Mouse (Mus musculus) cerebellum, adult 2 months (tissue): ENCODE results near the gene Mndal. TPM values are rescaled to one million over a fixed set of nuclear protein-coding genes. Genes with fewer than 3 reads are reported as not detected.
"Not testable (repeated sequence)": the region's sequence is repeated elsewhere in the genome, so short reads cannot be mapped to it uniquely, and the experiment has no call there.

ENCODE experiments used
- DNase-seq, 2 experiments: peaks; one replicate each; pipeline ENCODE4 v3.0.0; 2021
- H3K27ac ChIP-seq: fragments of 200-500 bp; 2 replicates; pipeline ENCODE4 v1.5.1; 2012; ENCODE audit warnings: low read length, control low read depth, inconsistent platforms; ENCODE audit not compliant: insufficient read depth
- H3K27me3 ChIP-seq: fragments of 200-500 bp; 2 replicates; pipeline ENCODE4 v1.6.1; 2012; ENCODE audit warnings: inconsistent platforms, mild to moderate bottlenecking, low read length, moderate library complexity; ENCODE audit not compliant: control insufficient read depth, insufficient read depth
- H3K4me1 ChIP-seq: fragments of 200-500 bp; 2 replicates; pipeline ENCODE4 v1.6.1; 2011; ENCODE audit warnings: low read length; ENCODE audit not compliant: control insufficient read depth, insufficient read depth
- H3K4me3 ChIP-seq: fragments of 200-500 bp; replicated peaks from 2 replicates; pipeline ENCODE3; 2011; ENCODE audit warnings: mild to moderate bottlenecking, low read depth, low read length, control low read depth; ENCODE audit not compliant: insufficient read depth
- CTCF ChIP-seq: fragments of 200-500 bp; IDR thresholded peaks from 2 replicates; pipeline ENCODE4 v1.5.1; 2011; ENCODE audit warnings: low read depth, mild to moderate bottlenecking, control low read depth, low read length, moderate library complexity, borderline replicate concordance; ENCODE audit not compliant: insufficient read depth
- POLR2A ChIP-seq: fragments of 200-500 bp; IDR thresholded peaks from 2 replicates; pipeline ENCODE4 v1.6.1; 2011; ENCODE audit warnings: low read length, control low read depth, borderline replicate concordance; ENCODE audit not compliant: insufficient read depth
- WGBS: fragments of 180-500 bp; shearing (Covaris S2); methylation state at CpG from one replicate; pipeline ENCODE4 v1.1.7; 2018; 5-methylcytosine and 5-hydroxymethylcytosine counted together
- polyA plus RNA-seq: library from polyadenylated mRNA; depleted of rRNA; stranded (reverse); fragments of >200 nt; gene quantifications from 2 replicates; pipeline ENCODE4 v1.2.3, GENCODE M21; 2012

Gene Mndal
- polyA plus RNA-seq, 1 experiment = 3.5 TPM

DNA sequence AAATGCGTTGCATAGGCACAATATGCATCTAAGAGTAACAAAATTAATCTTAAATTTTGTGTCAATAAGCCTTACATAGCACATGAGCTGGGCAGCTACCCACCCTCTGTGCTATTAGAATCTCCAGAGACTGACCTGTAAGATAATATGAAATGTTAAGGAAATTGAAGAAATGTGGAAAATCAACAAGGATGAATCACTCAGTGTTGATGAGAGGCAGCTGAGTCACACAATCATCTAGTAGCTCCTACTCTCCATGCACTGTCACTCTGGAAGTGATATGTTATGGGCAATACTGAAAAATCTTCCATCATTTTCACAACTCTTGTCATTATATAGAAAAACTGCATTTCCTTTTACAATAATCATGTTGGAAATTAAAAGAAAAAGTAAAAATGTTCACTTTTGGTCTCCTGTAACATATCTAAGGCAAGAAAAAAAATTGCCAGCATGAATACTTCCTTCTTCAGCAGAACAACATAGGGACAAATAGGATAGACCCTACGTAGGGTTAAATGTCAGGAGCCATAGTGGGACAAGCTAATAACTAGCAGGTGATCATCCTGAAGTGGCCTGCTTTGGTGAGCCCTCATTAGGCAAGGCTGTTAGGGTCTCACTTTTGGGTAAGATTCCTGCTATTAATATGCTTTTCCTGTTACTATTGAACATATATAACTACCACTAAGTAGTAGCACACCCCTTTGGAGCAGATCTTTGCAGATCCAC lies 12.9 kb upstream of the Mndal start:
- Histone ChIP-seq H3K27ac (no peak overlapping the region), H3K4me3 (no peak overlapping the region), H3K27me3 (no peaks in the 10 kb centered on the region), H3K4me1 (no peaks in the 10 kb centered on the region)
- no peak for TF ChIP-seq CTCF
- no peak for TF ChIP-seq POLR2A
- no peak for DNase-seq
- WGBS = 89% methylated on average over 2 of the region's 2 CpGs

DNA sequence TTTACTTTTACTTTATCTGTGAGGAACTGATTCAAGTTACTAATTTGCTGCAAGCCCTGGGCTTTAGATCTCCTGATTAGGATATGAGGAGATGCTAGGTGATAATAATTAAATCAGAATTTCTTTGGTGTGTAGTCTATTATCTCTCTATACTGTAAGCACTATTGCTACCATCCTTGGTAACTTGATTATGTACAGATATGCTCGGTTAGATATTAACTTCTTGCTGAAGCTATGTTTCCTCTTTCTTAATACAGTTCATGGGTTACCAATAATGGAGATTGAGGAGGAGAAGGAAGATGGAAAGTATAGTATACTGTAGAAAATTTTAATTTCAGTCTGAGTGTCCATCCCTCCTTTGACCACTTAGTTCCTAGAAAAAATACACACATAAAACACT lies 11.3 kb upstream of the Mndal start:
- WGBS = 85% methylated on average over 1 of the region's 1 CpGs
- TF ChIP-seq CTCF = no peak
- no peak for TF ChIP-seq POLR2A
- Histone ChIP-seq H3K4me3 (no peak overlapping the region), H3K27ac (no peak overlapping the region), H3K27me3 (no peaks in the 10 kb centered on the region), H3K4me1 (no peaks in the 10 kb centered on the region)
- no peak for DNase-seq

DNA sequence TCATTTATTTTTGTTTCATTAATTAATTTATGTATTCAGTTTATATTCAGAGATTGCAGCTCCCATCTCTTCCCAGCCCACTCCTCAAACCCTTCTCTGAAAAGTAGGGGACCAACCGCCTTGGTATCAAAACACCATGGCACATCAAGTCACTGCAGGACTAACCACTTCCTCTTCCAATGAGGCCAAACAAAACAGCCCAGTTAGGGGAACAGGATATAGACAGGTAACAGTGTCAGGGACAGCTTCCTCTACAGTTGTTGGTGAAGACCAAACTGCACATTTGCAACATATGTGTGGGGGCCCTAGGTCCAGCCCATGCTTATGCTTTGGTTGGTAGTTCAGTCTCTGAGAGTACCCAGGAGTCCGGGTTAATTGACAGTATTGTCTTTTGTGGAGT lies 6.8 kb upstream of the Mndal start:
- H3K4me1 ChIP-seq, H3K4me3 ChIP-seq, DNase-seq, H3K27ac ChIP-seq, H3K27me3 ChIP-seq: not testable (repeated sequence)
- WGBS = 90% methylated on average over 2 of the region's 2 CpGs

GRCm38 (mm10) chr1:173942780-173943066 lies 432 bp upstream of the Mndal start:
- not testable (repeated sequence) for H3K27me3 ChIP-seq, H3K27ac ChIP-seq, H3K4me3 ChIP-seq, H3K4me1 ChIP-seq
- peak in 1 of 2 experiments; percentile 14 for DNase-seq

DNA sequence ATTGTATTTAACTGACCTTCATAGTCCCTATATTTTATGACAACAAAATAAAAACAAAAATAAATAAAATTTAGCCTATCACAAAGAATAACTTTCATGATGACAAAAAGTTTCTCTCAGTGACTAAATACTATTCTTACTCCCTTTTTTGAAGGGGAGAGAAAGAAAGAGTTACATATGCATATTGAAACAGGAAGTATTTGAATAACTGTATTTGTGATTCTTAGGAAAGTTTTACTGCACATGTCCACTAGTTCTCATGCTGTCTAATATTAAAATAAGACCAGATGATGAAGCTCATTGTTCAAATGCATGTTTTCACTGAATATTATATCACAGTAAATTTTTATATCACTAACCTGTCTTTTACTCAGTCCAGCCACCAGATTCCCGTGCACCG lies 769 bp downstream of the Mndal start:
- H3K4me1 ChIP-seq, H3K4me3 ChIP-seq, H3K27ac ChIP-seq, DNase-seq, H3K27me3 ChIP-seq: not testable (repeated sequence)
- 91% methylated on average over 2 of the region's 2 CpGs for WGBS

DNA sequence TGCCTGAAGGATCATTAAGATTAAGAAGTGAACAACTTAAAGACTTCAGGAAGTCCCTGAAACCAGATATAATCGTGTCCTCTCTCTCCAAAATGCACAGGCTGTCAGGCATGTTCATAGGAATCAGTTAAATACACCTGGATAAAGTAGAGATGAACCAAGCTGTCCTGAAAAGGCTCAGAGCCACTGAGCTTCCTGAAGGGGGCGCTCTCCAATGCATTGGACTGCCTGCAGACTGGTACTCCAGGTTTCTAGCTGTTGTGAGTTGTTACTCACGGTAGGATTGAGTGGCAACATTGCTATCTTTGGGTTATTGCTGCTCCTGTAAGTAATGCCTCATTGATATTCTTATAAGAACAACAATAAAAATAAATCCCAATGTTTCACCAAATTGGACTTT lies 23.0 kb downstream of the Mndal start:
- 64% methylated on average over 3 of the region's 3 CpGs for WGBS
- not testable (repeated sequence) for H3K4me1 ChIP-seq, H3K27me3 ChIP-seq, H3K27ac ChIP-seq, DNase-seq, H3K4me3 ChIP-seq

DNA sequence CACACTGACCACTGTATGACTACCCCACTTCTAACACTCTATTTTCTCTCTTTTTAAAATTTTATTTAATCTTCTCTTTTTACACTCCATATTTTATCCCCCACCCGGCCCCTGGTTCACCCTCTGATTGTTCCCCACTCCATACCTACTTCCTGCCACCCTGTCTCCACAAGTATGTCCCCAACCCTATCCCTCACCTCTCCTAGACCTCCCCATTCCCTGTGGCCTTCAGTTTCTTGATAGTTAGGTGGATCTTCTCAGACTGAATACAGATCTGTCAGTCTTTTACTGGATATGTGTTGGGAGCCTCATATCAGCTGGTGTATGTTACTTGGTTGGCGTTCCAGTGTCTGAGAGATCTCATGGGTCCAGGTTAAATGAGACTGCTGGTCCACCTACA lies 27.7 kb downstream of the Mndal start:
- no peak for TF ChIP-seq CTCF
- Histone ChIP-seq H3K4me3 (no peak overlapping the region), H3K27me3 (no peaks in the 10 kb centered on the region), H3K4me1 (no peaks in the 10 kb centered on the region), H3K27ac (no peak overlapping the region)
- no peak for DNase-seq
- 85% methylated on average over 2 of the region's 2 CpGs for WGBS

DNA sequence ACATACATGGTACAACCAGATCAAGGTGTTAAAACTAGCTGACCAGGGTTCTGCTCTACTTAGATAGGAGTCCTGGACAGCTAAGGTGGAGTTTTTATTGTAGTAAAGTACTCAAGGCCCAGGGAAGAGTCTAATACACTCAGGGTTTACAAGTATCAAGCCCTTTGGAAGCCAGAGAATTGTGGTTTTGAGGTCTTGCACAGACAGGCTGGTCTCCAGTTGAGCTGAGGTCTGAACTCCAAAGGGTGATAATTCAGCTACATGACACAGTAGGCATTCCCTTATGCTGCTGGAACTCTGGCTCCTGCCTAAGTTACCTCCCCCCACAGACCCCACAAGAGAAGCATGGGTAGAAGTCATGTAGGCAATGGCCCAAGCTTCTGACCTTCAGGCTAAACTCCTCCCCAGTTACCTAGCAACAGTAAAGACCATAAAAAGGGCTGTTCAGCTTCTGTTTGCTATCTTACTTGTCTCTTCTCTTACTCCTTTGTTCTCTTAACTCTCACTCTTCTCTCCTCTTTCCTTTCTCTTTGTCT lies 29.0 kb downstream of the Mndal start:
- H3K4me3 ChIP-seq, DNase-seq, H3K27me3 ChIP-seq, H3K27ac ChIP-seq, H3K4me1 ChIP-seq: not testable (repeated sequence)

- not testable (repeated sequence) for H3K4me3 ChIP-seq, H3K4me1 ChIP-seq, DNase-seq, H3K27me3 ChIP-seq, H3K27ac ChIP-seq
- WGBS = 89% methylated on average over 6 of the region's 6 CpGs
Measured at GRCm38 (mm10) chr1:173912548-173913255, 29.6 kb downstream of the Mndal start, which contains the start of gene Ifi211. Ifi211 (minus strand) TSS chr1:173913046.
